In genomic region chr5:35033068-35033467, GRCm38 (mm10) we compare ENCODE assay signal across 9 mouse cellular contexts. TPM values are rescaled to one million over a fixed set of nuclear protein-coding genes. Genes with fewer than 3 reads are reported as not detected.
A peak's percentile ranks its signal among the peaks of the same experiment; 100 is the strongest.
DNase-seq lines count a peak whose midpoint lies in the region; ATAC-seq and TF ChIP-seq lines count a peak whose summit lies in the region.
"Had no signal": no experiment of that assay in that cellular context is flagged by ENCODE, and none has a peak within 500 bp of the region (broad histone marks: within the 10 kb centered on the region; RNA-seq: fewer than 3 reads in every experiment).

No protein-coding gene starts in this region.

- TF ChIP-seq RAD21 in MEL (IDR thresholded peaks at IDR 0.05; ENCODE audit: low read depth, low read length) = peak; percentile 23

- H3K36me3 ChIP-seq in kidney, embryonic 15.5 days = peaks cover 51% of the 10 kb centered on the region
- peaks cover 0 to 7% of the 10 kb centered on the region in 2 experiments; a peak in 2 of 4 replicates for H3K36me3 ChIP-seq in MEL (ENCODE audit: control insufficient read depth in 1 of 2, insufficient read depth in 2 of 2, low read length in 2 of 2)
- H3K36me3 ChIP-seq in hindbrain, embryonic 16.5 days (ENCODE audit: control insufficient read depth, insufficient read depth, low read length) = peaks cover 12% of the 10 kb centered on the region; the same call in 1 of the 2 replicates
- H3K36me3 ChIP-seq in heart, embryonic 10.5 days = peaks cover 69% of the 10 kb centered on the region

- H3K27me3 ChIP-seq in kidney, embryonic 15.5 days = no peaks in the 10 kb centered on the region
- H3K27me3 ChIP-seq in MEL (ENCODE audit: control insufficient read depth in 1 of 2, insufficient read depth in 2 of 2, low read length in 2 of 2) = no peaks in the 10 kb centered on the region
- no peaks in the 10 kb centered on the region for H3K27me3 ChIP-seq in hindbrain, embryonic 16.5 days (replicated peaks; ENCODE audit: control insufficient read depth, insufficient read depth, low read length)
- no peaks in the 10 kb centered on the region for H3K27me3 ChIP-seq in heart, embryonic 10.5 days (ENCODE audit: insufficient read depth, poor library complexity, severe bottlenecking)
- H3K27me3 ChIP-seq: heart, embryonic 13.5 days had no signal

- TF ChIP-seq EP300 in MEL (IDR thresholded peaks at IDR 0.05; ENCODE audit: low read depth in 1 of 2, low read length in 2 of 2) = no peak

- no peak overlapping the region for H3K27ac ChIP-seq in kidney, embryonic 15.5 days
- no peak overlapping the region for H3K27ac ChIP-seq in MEL (ENCODE audit: control insufficient read depth, low read depth, low read length)
- H3K27ac ChIP-seq in hindbrain, embryonic 16.5 days (ENCODE audit: low read depth, low read length) = peak overlapping the region; percentile 8; the same call in 1 of the 2 replicates
- H3K27ac ChIP-seq in heart, embryonic 10.5 days = no peak overlapping the region
- H3K27ac ChIP-seq: heart, embryonic 13.5 days had no signal

- no peak overlapping the region for H3K4me3 ChIP-seq in kidney, embryonic 15.5 days (replicated peaks)
- H3K4me3 ChIP-seq in MEL (ENCODE audit: control insufficient read depth in 1 of 2, insufficient read depth in 1 of 2, low read depth in 2 of 2, low read length in 2 of 2) = no peak overlapping the region
- no peak overlapping the region for H3K4me3 ChIP-seq in hindbrain, embryonic 16.5 days (ENCODE audit: low read length)
- H3K4me3 ChIP-seq in heart, embryonic 10.5 days = no peak overlapping the region
- H3K4me3 ChIP-seq: heart, embryonic 13.5 days had no signal

- TF ChIP-seq CTCF in MEL (IDR thresholded peaks at IDR 0.05 in 2 of 3, conservative IDR thresholded peaks at IDR 0.05 in 1 of 3; ENCODE audit: control insufficient read depth in 1 of 3, insufficient read depth in 1 of 3, low read depth in 2 of 3, low read length in 3 of 3, poor library complexity in 1 of 3, severe bottlenecking in 1 of 3) = peak in 2 of 3 experiments; percentile 51 to 52; a peak in 4 of 6 replicates

- no peaks in the 10 kb centered on the region for H3K79me2 ChIP-seq in MEL (ENCODE audit: control insufficient read depth, insufficient read depth, low read length, poor library complexity)

- no peak overlapping the region for H3K9ac ChIP-seq in kidney, embryonic 15.5 days
- no peak overlapping the region for H3K9ac ChIP-seq in MEL (ENCODE audit: control insufficient read depth, low read depth, low read length, poor library complexity, severe bottlenecking)
- H3K9ac ChIP-seq in hindbrain, embryonic 16.5 days (ENCODE audit: low read depth, low read length) = no peak overlapping the region
- H3K9ac ChIP-seq: heart, embryonic 13.5 days had no signal

- WGBS in kidney, embryonic 15.5 days = 86% methylated on average over 5 of the region's 5 CpGs
- WGBS in hindbrain, embryonic 16.5 days = 54% methylated on average over 5 of the region's 5 CpGs
- 85% methylated on average over 5 of the region's 5 CpGs for WGBS in heart, embryonic 10.5 days

- TF ChIP-seq POLR2A in MEL (IDR thresholded peaks at IDR 0.05; ENCODE audit: control insufficient read depth in 1 of 2, insufficient read depth in 1 of 2, low read depth in 1 of 2, low read length in 2 of 2, poor library complexity in 1 of 2) = no peak

- H3K4me2 ChIP-seq in kidney, embryonic 15.5 days = no peak overlapping the region
- no peak overlapping the region for H3K4me2 ChIP-seq in hindbrain, embryonic 16.5 days (ENCODE audit: low read length)
- H3K4me2 ChIP-seq: heart, embryonic 13.5 days had no signal

- peak; percentile 25 for DNase-seq in kidney, adult 11 months
- peak; percentile 34 for DNase-seq in MEL (ENCODE audit: low read depth, low spot score)
- DNase-seq in T-cell, adult 2 months (ENCODE audit: low spot score) = no peak
- no peak for DNase-seq in retina, embryonic 14.5 days (ENCODE audit: low spot score)
- no peak for DNase-seq in heart, embryonic 10.5 days (ENCODE audit: low spot score)

- ATAC-seq in kidney, embryonic 15.5 days (replicated peaks; ENCODE audit: low FRiP score) = no peak
- ATAC-seq in hindbrain, embryonic 16.5 days = no peak
- ATAC-seq in neutrophil, adult 5-6 weeks (ENCODE audit: extremely low read depth, insufficient number of reproducible peaks, low FRiP score, poor library complexity, severe bottlenecking) = peak; percentile 25; the same call in 1 of the 2 replicates

- no peaks in the 10 kb centered on the region for H3K9me3 ChIP-seq in kidney, embryonic 15.5 days (replicated peaks)
- H3K9me3 ChIP-seq in MEL (replicated peaks; ENCODE audit: insufficient read depth, low read length) = no peaks in the 10 kb centered on the region
- H3K9me3 ChIP-seq in hindbrain, embryonic 16.5 days (ENCODE audit: control insufficient read depth, low read length) = no peaks in the 10 kb centered on the region
- no peaks in the 10 kb centered on the region for H3K9me3 ChIP-seq in heart, embryonic 10.5 days
- H3K9me3 ChIP-seq: heart, embryonic 13.5 days had no signal

- no peaks in the 10 kb centered on the region; the same call in 1 of the 2 replicates for H3K4me1 ChIP-seq in kidney, embryonic 15.5 days
- H3K4me1 ChIP-seq in MEL (ENCODE audit: control insufficient read depth in 1 of 2, insufficient read depth in 2 of 2, low read length in 2 of 2) = peaks cover 3 to 21% of the 10 kb centered on the region in 2 experiments; a peak in 3 of 4 replicates
- H3K4me1 ChIP-seq in hindbrain, embryonic 16.5 days (ENCODE audit: control insufficient read depth, insufficient read depth, low read depth, low read length) = no peaks in the 10 kb centered on the region
- peaks cover 16% of the 10 kb centered on the region for H3K4me1 ChIP-seq in heart, embryonic 10.5 days

TF ChIP-seq in MEL, 35 proteins besides CTCF, POLR2A, EP300 and RAD21:
- TF ChIP-seq SMC3 (IDR thresholded peaks at IDR 0.05; ENCODE audit: low read depth, low read length) = peak; percentile 57
- TF ChIP-seq BHLHE40 (IDR thresholded peaks at IDR 0.05; ENCODE audit: borderline replicate concordance, low read depth, low read length) = no peak

RNA-seq across cellular contexts. Expression of gene Hgfac, which starts 8.2 kb away (rescaled TPM):
- polyA plus RNA-seq in kidney, embryonic 15.5 days (2015; fragmentation: Nextera tagmentation; extraction: Ambion mirVana) = 2.6 and 3.6 TPM in 2 replicates
- total RNA-seq in MEL (2012; rRNA removed) = 0.39 and 0.62 TPM in 2 replicates
- 1 to 10 TPM in 1 of 2 experiments, not detected in 1; 1.6 TPM for polyA plus RNA-seq in MEL (2012; ENCODE audit: insufficient read depth in 1 of 2, insufficient read length in 2 of 2, low read depth in 1 of 2, low replicate concordance in 2 of 2, missing spikeins in 1 of 2)
- polyA plus RNA-seq in hindbrain, embryonic 16.5 days (2015; fragmentation: Nextera tagmentation; extraction: Ambion mirVana) = 0.35 and 0.45 TPM in 2 replicates
- total RNA-seq in neutrophil, adult 5-6 weeks (2017) = not detected in 2 replicates
- 0.26 and 5.0 TPM in 2 replicates for polyA plus RNA-seq in heart, embryonic 10.5 days (2016; fragmentation: Nextera tagmentation; extraction: Ambion mirVana)

RNA-seq across cellular contexts. Expression of gene Dok7, which starts 23.5 kb away (rescaled TPM):
- polyA plus RNA-seq in kidney, embryonic 15.5 days (2015; fragmentation: Nextera tagmentation; extraction: Ambion mirVana) = 1.1 TPM in 2 replicates
- 0.08 TPM in 1 of 2 replicates, not detected in the other for total RNA-seq in MEL (2012; rRNA removed)
- polyA plus RNA-seq in MEL (2012; ENCODE audit: insufficient read depth in 1 of 2, insufficient read length in 2 of 2, low read depth in 1 of 2, low replicate concordance in 2 of 2, missing spikeins in 1 of 2) = under 1 TPM in 1 of 2 experiments, not detected in 1; 0.21 TPM
- polyA plus RNA-seq in hindbrain, embryonic 16.5 days (2015; fragmentation: Nextera tagmentation; extraction: Ambion mirVana) = 12.0 and 12.5 TPM in 2 replicates
- not detected in 2 replicates for total RNA-seq in neutrophil, adult 5-6 weeks (2017)
- polyA plus RNA-seq in heart, embryonic 10.5 days (2016; fragmentation: Nextera tagmentation; extraction: Ambion mirVana) = 2.3 and 4.4 TPM in 2 replicates

Comparison
In these comparisons a context has a peak if more than half of its experiments do, and no peak if none do; other contexts are left out.
1. DNase-seq: peak in kidney, adult 11 months (single experiment) and MEL (single experiment); none in T-cell, adult 2 months (single experiment), retina, embryonic 14.5 days (single experiment) and heart, embryonic 10.5 days (single experiment).